In genomic region chr9:56876784-56877183, GRCm38 (mm10) we compare ENCODE assay signal across 8 mouse cellular contexts. TPM values are rescaled to one million over a fixed set of nuclear protein-coding genes. Genes with fewer than 3 reads are reported as not detected.
DNase-seq lines count a peak whose midpoint lies in the region; ATAC-seq and TF ChIP-seq lines count a peak whose summit lies in the region.

No protein-coding gene starts in this region.

- TF ChIP-seq CTCF in lung, postnatal 0 days (IDR thresholded peaks at IDR 0.05) = no peak; the same call in 1 of the 2 replicates
- no peak for TF ChIP-seq CTCF in thymus, adult 2 months (IDR thresholded peaks at IDR 0.05; ENCODE audit: borderline replicate concordance, control insufficient read depth, extremely low read depth, insufficient read depth, low read length, poor library complexity)

- ATAC-seq in kidney, embryonic 14.5 days (ENCODE audit: low FRiP score, low TSS enrichment) = no peak
- peak; percentile 48 for ATAC-seq in lung, postnatal 0 days

- H3K27ac ChIP-seq in kidney, embryonic 14.5 days (ENCODE audit: low read depth, low read length) = no peak overlapping the region
- H3K27ac ChIP-seq in lung, postnatal 0 days (ENCODE audit: low read length) = no peak overlapping the region
- no peak overlapping the region for H3K27ac ChIP-seq in thymus, adult 2 months (ENCODE audit: control insufficient read depth, insufficient read depth, low read length)

- H3K4me3 ChIP-seq in kidney, embryonic 14.5 days (ENCODE audit: low read length) = no peak overlapping the region
- no peak overlapping the region for H3K4me3 ChIP-seq in lung, postnatal 0 days (ENCODE audit: low read depth, low read length)
- H3K4me3 ChIP-seq in thymus, adult 2 months (ENCODE audit: control insufficient read depth, insufficient read depth, low read length) = no peak overlapping the region

- no peak for TF ChIP-seq EP300 in lung, postnatal 0 days (IDR thresholded peaks at IDR 0.05)

- peaks cover 32% of the 10 kb centered on the region for H3K4me1 ChIP-seq in kidney, embryonic 14.5 days (ENCODE audit: control insufficient read depth, insufficient read depth, low read length)
- H3K4me1 ChIP-seq in lung, postnatal 0 days (ENCODE audit: insufficient read depth, low read depth, low read length) = 0 out of 2 replicates have a peak, but pooled peaks cover 3% of the 10 kb centered on the region
- H3K4me1 ChIP-seq in thymus, adult 2 months (replicated peaks; ENCODE audit: control insufficient read depth, insufficient read depth, low read length) = no peaks in the 10 kb centered on the region

- peak; percentile 63 for DNase-seq in kidney, adult 11 months
- DNase-seq in NIH3T3 (ENCODE audit: low read depth) = peak; percentile 52
- DNase-seq in gastrocnemius, postnatal 14 days = peak; percentile 66
- DNase-seq in lung, postnatal 0 days (ENCODE audit: low spot score) = peak; percentile 68
- DNase-seq in thymus, adult 2 months = no peak
- DNase-seq in thymus, adult 18-20 months = no peak
- DNase-seq in embryo, embryonic 11 days = no peak

- no peak overlapping the region for H3K4me2 ChIP-seq in kidney, embryonic 14.5 days (replicated peaks; ENCODE audit: low read depth, low read length)
- no peak overlapping the region for H3K4me2 ChIP-seq in lung, postnatal 0 days (replicated peaks; ENCODE audit: low read depth, low read length)

- intact Hi-C loops in gastrocnemius, postnatal 14 days (cut with DNase I; ENCODE audit: low total_unique reads) = no loop called here

- WGBS in kidney, embryonic 14.5 days = 36% methylated on average over 9 of the region's 9 CpGs
- 43% methylated on average over 7 of the region's 9 CpGs for WGBS in lung, postnatal 0 days
- 83% methylated on average over 9 of the region's 9 CpGs for WGBS in thymus, adult 2 months

- no peak overlapping the region for H3K9ac ChIP-seq in kidney, embryonic 14.5 days (ENCODE audit: low read depth, low read length)
- no peak overlapping the region for H3K9ac ChIP-seq in lung, postnatal 0 days (replicated peaks; ENCODE audit: low read depth)

- no peaks in the 10 kb centered on the region; the same call in 1 of the 2 replicates for H3K36me3 ChIP-seq in kidney, embryonic 14.5 days (ENCODE audit: control insufficient read depth, insufficient read depth, low read length)
- no peaks in the 10 kb centered on the region for H3K36me3 ChIP-seq in lung, postnatal 0 days (ENCODE audit: insufficient read depth, low read length)
- H3K36me3 ChIP-seq in thymus, adult 2 months (ENCODE audit: control insufficient read depth, insufficient read depth, low read length) = no peaks in the 10 kb centered on the region

- no peak for TF ChIP-seq POLR2A in thymus, adult 2 months (IDR thresholded peaks at IDR 0.05; ENCODE audit: control insufficient read depth, extremely low read depth, insufficient read depth, low read length, poor library complexity)

- H3K9me3 ChIP-seq in kidney, embryonic 14.5 days (ENCODE audit: control insufficient read depth, low read length) = no peaks in the 10 kb centered on the region
- no peaks in the 10 kb centered on the region for H3K9me3 ChIP-seq in lung, postnatal 0 days (ENCODE audit: low read length)

- H3K27me3 ChIP-seq in kidney, embryonic 14.5 days (ENCODE audit: control insufficient read depth, insufficient read depth, low read length) = no peaks in the 10 kb centered on the region
- no peaks in the 10 kb centered on the region for H3K27me3 ChIP-seq in lung, postnatal 0 days (replicated peaks; ENCODE audit: insufficient read depth, low read length)
- H3K27me3 ChIP-seq in thymus, adult 2 months (ENCODE audit: control insufficient read depth, insufficient read depth, low read length) = no peaks in the 10 kb centered on the region

RNA-seq across cellular contexts. Expression of gene Cspg4, which starts 12.0 kb away (rescaled TPM):
- 15.7 and 19.2 TPM in 2 replicates for polyA plus RNA-seq in kidney, embryonic 14.5 days (2014; fragmentation: Nextera tagmentation; extraction: Ambion mirVana)
- total RNA-seq in gastrocnemius, postnatal 14 days (2021) = 10 to 100 TPM; 13.8 to 20.6 TPM
- 9.1 and 10.4 TPM in 2 replicates for polyA plus RNA-seq in lung, postnatal 0 days (2015; fragmentation: Nextera tagmentation; extraction: Ambion mirVana)
- 3.5 and 3.6 TPM in 2 replicates for polyA plus RNA-seq in thymus, adult 2 months (2012; rRNA removed)

RNA-seq across cellular contexts. Expression of gene Odf3l1, which starts 12.3 kb away (rescaled TPM):
- 0.20 TPM in 1 of 2 replicates, not detected in the other for polyA plus RNA-seq in kidney, embryonic 14.5 days (2014; fragmentation: Nextera tagmentation; extraction: Ambion mirVana)
- total RNA-seq in gastrocnemius, postnatal 14 days (2021) = under 1 TPM in 1 of 2 experiments, not detected in 1; 0.80 TPM
- polyA plus RNA-seq in lung, postnatal 0 days (2015; fragmentation: Nextera tagmentation; extraction: Ambion mirVana) = 0.30 TPM in 1 of 2 replicates, not detected in the other
- 2.2 TPM in 2 replicates for polyA plus RNA-seq in thymus, adult 2 months (2012; rRNA removed)

RNA-seq across cellular contexts. Expression of gene Snx33, which starts 51.4 kb away (rescaled TPM):
- 4.1 and 8.3 TPM in 2 replicates for polyA plus RNA-seq in kidney, embryonic 14.5 days (2014; fragmentation: Nextera tagmentation; extraction: Ambion mirVana)
- total RNA-seq in gastrocnemius, postnatal 14 days (2021) = 1 to 10 TPM; 6.4 to 6.5 TPM
- 8.7 and 8.9 TPM in 2 replicates for polyA plus RNA-seq in lung, postnatal 0 days (2015; fragmentation: Nextera tagmentation; extraction: Ambion mirVana)
- 15.0 and 15.6 TPM in 2 replicates for polyA plus RNA-seq in thymus, adult 2 months (2012; rRNA removed)

Comparison
In these comparisons a context has a peak if more than half of its experiments do, and no peak if none do; other contexts are left out.
1. DNase-seq: peak in kidney, adult 11 months (single experiment), NIH3T3 (single experiment), gastrocnemius, postnatal 14 days (single experiment) and lung, postnatal 0 days (single experiment); none in thymus, adult 2 months (single experiment), thymus, adult 18-20 months (0 of 2) and embryo, embryonic 11 days (single experiment).